Mouse (Mus musculus) left cerebral cortex, postnatal 14 days (tissue): ENCODE measurements around the gene Vmn1r178. TPM values are rescaled to one million over a fixed set of nuclear protein-coding genes. Genes with fewer than 3 reads are reported as not detected.
"Not testable (repeated sequence)": the region's sequence is repeated elsewhere in the genome, so short reads cannot be mapped to it uniquely, and the experiment has no call there.

Experiments
- DNase-seq, 2 experiments: peaks; one replicate each; pipeline ENCODE4 v3.0.0; 2021 to 2022; ENCODE audit warnings: low spot score in 2 of 2, mixed read lengths in 1 of 2
- intact Hi-C: fragments of 180-260 bp; cut with DNase I; formaldehyde crosslinking; loops from one replicate; pipeline ENCODE4 v1.15.1; 2025
- long read RNA-seq, 2 experiments: library from polyadenylated mRNA; stranded (forward); transcript quantifications; one replicate each; pipeline ENCODE4 v2.0.0; 2021
- total RNA-seq, 2 experiments: library from RNA; stranded (reverse); gene quantifications; 2 replicates each; pipeline ENCODE4 v1.2.3; 2021

The Vmn1r178 gene
- total RNA-seq: not detected
- long read RNA-seq, experiment 1: 0 reads
- long read RNA-seq, experiment 2: 0 reads

DNA sequence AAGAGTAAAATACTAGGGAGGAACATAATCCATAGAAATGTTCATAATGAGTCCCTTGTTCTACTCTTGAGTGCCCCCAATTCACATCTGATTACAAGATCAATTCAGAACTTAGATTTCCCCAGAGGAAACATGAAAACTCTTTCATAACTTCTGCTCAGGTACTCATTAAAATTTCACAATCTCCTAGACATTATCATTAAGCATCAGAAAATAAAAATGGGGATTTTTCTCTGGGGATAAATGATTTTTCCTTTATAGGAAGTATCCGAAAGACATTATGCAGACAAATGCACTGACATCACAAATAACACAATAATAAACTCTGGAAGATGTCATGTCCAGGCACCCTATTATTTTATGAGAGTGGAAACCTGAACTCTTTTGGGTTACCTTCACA lies at the start of gene Vmn1r178:
Vmn1r178 (plus strand) TSS at position 301 of the 400 bp plus-strand sequence.
- intact Hi-C loops: no loop called here
- DNase-seq: no peak

DNA sequence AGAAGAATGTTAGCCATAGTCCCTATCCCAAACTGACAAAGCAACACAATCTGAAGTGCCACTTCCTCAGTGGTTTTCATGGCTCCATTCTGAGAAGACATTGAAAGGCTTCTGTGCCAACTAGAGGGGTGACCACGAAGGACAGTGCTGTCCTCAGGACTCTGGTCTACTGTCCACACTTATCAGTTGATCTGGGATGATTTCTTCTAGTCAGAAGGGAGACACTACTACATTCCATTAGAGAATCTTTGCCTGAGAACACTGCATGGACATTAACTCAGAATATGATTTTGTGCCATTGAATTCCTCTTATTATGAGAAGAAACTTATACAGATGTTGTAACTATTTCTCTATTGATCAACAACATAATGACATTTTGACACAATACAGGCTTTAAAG lies 25.5 kb upstream of the Vmn1r178 start, which contains the start of gene Vmn1r177:
Vmn1r177 (minus strand) TSS at position 101 of the 400 bp plus-strand sequence.
- DNase-seq, intact Hi-C loops: not testable (repeated sequence)

- DNase-seq, intact Hi-C loops: not testable (repeated sequence)
Measured at GRCm38 (mm10) chr7:23876918-23877317, 14.9 kb upstream of the Vmn1r178 start.

- intact Hi-C loops: no loop called here
- DNase-seq: no peak
Measured at GRCm38 (mm10) chr7:23926678-23927077, 34.9 kb downstream of the Vmn1r178 start, which contains the start of gene Vmn1r179. Gene Vmn1r179 (plus strand): TSS chr7:23926978.

Other genes with a start within 250 kb of the Vmn1r178 start
- not detected for gene Vmn1r172, start 233.7 kb upstream of the Vmn1r178 start, total RNA-seq
- not detected for gene Vmn1r173, start 191.3 kb upstream of the Vmn1r178 start, total RNA-seq
- not detected for gene Vmn1r174, start 139.7 kb upstream of the Vmn1r178 start, total RNA-seq
- not detected for gene Vmn1r175, start 81.4 kb upstream of the Vmn1r178 start, total RNA-seq
- not detected for gene Vmn1r176, start 54.6 kb upstream of the Vmn1r178 start, total RNA-seq
- gene Vmn1r177, start 25.6 kb upstream of the Vmn1r178 start, total RNA-seq: not detected
- not detected for gene Vmn1r179, start 35.0 kb downstream of the Vmn1r178 start, total RNA-seq
- not detected for gene Vmn1r180, start 58.6 kb downstream of the Vmn1r178 start, total RNA-seq
- gene Vmn1r181, start 82.6 kb downstream of the Vmn1r178 start, total RNA-seq: not detected
- gene V1rd19, start 109.7 kb downstream of the Vmn1r178 start, total RNA-seq: not detected
- gene Vmn1r183, start 161.2 kb downstream of the Vmn1r178 start, total RNA-seq: not detected
- 10 to 100 TPM; 29.5 to 31.7 TPM for gene Zfp180, start 189.9 kb downstream of the Vmn1r178 start, total RNA-seq
- 1 to 10 TPM; 7.5 to 9.1 TPM for gene Zfp112, start 220.3 kb downstream of the Vmn1r178 start, total RNA-seq
- 10 to 100 TPM; 20.2 to 22.8 TPM for gene Zfp235, start 242.2 kb downstream of the Vmn1r178 start, total RNA-seq